Mouse (Mus musculus) regulatory T cell (primary cell): ENCODE measurements around the gene Gm10184.
"Not testable (repeated sequence)": the region's sequence is repeated elsewhere in the genome, so short reads cannot be mapped to it uniquely, and the experiment has no call there.

Source experiments
- in situ Hi-C: fragments of 300-600 bp; cut with MboI, MseI; formaldehyde crosslinking; loops from one replicate; pipeline ENCODE4 v1.15.1; 2025; ENCODE audit warnings: high pct_unique_total_duplicates

The Gm10184 gene

GRCm38 (mm10) chr17:89910349-89910748 is at the start of gene Gm10184:
Gene Gm10184, minus strand, starts transcription at chr17:89910449.
- in situ Hi-C loops: no loop called here

GRCm38 (mm10) chr17:89933950-89934349 is 23.7 kb upstream of the Gm10184 start:
- in situ Hi-C loops: no loop called here

GRCm38 (mm10) chr17:89907686-89908085 is 2.6 kb downstream of the Gm10184 start:
- in situ Hi-C loops: no loop called here

GRCm38 (mm10) chr17:89904701-89905100 is 5.5 kb downstream of the Gm10184 start:
- in situ Hi-C loops: not testable (repeated sequence)

GRCm38 (mm10) chr17:89902767-89903166 is 7.5 kb downstream of the Gm10184 start:
- in situ Hi-C loops: no loop called here

GRCm38 (mm10) chr17:89900610-89901009 is 9.6 kb downstream of the Gm10184 start:
- in situ Hi-C loops: no loop called here

- in situ Hi-C loops: no loop called here
Observed at GRCm38 (mm10) chr17:89899813-89900212, 10.4 kb downstream of the Gm10184 start.

GRCm38 (mm10) chr17:89864996-89865395 is 45.3 kb downstream of the Gm10184 start:
- in situ Hi-C loops: no loop called here
